Mouse (Mus musculus) embryonic fibroblast, embryonic 13.5 days (primary cell): ENCODE data around the gene Mthfs.
"Not testable (repeated sequence)": the region's sequence is repeated elsewhere in the genome, so short reads cannot be mapped to it uniquely, and the experiment has no call there.

Source experiments
- CTCF ChIP-seq: IDR thresholded peaks from 2 replicates; pipeline ENCODE4 v1.5.1; 2011; ENCODE audit warnings: mild to moderate bottlenecking, control low read depth, low read length, moderate library complexity, borderline replicate concordance; ENCODE audit not compliant: insufficient read depth
- POLR2A ChIP-seq: IDR thresholded peaks from 2 replicates; pipeline ENCODE4 v1.6.1; 2011; ENCODE audit warnings: low read depth, mild to moderate bottlenecking, control low read depth, low read length, moderate library complexity

DNA sequence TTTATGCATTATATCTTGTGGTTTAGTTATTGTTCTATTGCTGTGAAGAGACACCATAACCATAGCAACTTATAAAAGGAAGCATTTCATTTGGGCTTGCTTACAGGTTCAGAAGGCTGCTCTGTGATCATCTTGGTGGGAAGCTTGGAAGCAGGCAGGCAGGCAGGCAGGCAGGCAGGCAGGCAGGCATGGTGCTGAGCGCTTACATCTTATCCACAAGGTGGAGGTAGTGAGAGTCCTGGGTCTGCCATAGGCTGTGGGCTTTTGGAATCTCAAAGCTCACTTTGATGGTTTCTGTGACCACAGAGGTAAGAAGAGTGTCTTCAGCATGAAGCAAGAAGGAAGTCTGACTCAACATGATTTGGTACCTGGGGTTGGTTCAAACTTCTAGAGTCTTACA, 2.0 kb downstream of the Mthfs start:
- TF ChIP-seq CTCF, POLR2A: not testable (repeated sequence)
